Mouse (Mus musculus) liver, postnatal 0 days (tissue): Measurements from ENCODE around the gene Rac3. TPM values are rescaled to one million over a fixed set of nuclear protein-coding genes. Genes with fewer than 3 reads are reported as not detected.
A peak's percentile ranks its signal among the peaks of the same experiment; 100 is the strongest.

ENCODE experiments used
- ATAC-seq: fragments of 200-750 bp; cut with Nextera tagmentation; 2 replicates; pipeline ENCODE4 v1.8.0; 2017; ENCODE audit warnings: mild to moderate bottlenecking, moderate library complexity
- DNase-seq: peaks from one replicate; pipeline ENCODE4 v3.0.0-alpha.2; 2016
- H3K27ac ChIP-seq: fragments of 300-500 bp; sonication (generic); 2 replicates; pipeline ENCODE4 v1.5.1; 2014; ENCODE audit warnings: antibody characterized with exemption, moderate library complexity, mild to moderate bottlenecking, low read depth
- H3K27me3 ChIP-seq: fragments of 300-500 bp; sonication (generic); 2 replicates; pipeline ENCODE4 v1.6.1; 2014; ENCODE audit warnings: low read length, control low read depth, mixed read lengths; ENCODE audit not compliant: insufficient read depth
- H3K36me3 ChIP-seq: fragments of 300-500 bp; sonication (generic); replicated peaks from 2 replicates; pipeline ENCODE4 v1.6.1; 2014; ENCODE audit warnings: mild to moderate bottlenecking, control low read depth, low read length, moderate library complexity, mixed read lengths; ENCODE audit not compliant: insufficient read depth
- H3K4me1 ChIP-seq: fragments of 300-500 bp; sonication (generic); 2 replicates; pipeline ENCODE4 v1.6.1; 2014; ENCODE audit warnings: antibody characterized with exemption, mild to moderate bottlenecking, control low read depth; ENCODE audit not compliant: insufficient read depth
- H3K4me2 ChIP-seq: fragments of 300-500 bp; sonication (generic); 2 replicates; pipeline ENCODE4 v1.6.1; 2014; ENCODE audit warnings: low read depth, mild to moderate bottlenecking, low read length, moderate library complexity, mixed read lengths
- H3K4me3 ChIP-seq: fragments of 300-500 bp; sonication (generic); 2 replicates; pipeline ENCODE4 v1.5.1; 2014; ENCODE audit warnings: low read depth, low read length
- H3K9ac ChIP-seq: fragments of 300-500 bp; sonication (generic); replicated peaks from 2 replicates; pipeline ENCODE4 v1.6.1; 2014; ENCODE audit warnings: mild to moderate bottlenecking, moderate library complexity
- H3K9me3 ChIP-seq: fragments of 300-500 bp; sonication (generic); 2 replicates; pipeline ENCODE4 v1.6.1; 2016; ENCODE audit warnings: mild to moderate bottlenecking, control low read depth, low read length, mixed read lengths
- CTCF ChIP-seq: sonication (generic); IDR thresholded peaks from 2 replicates; pipeline ENCODE4 v1.5.1; 2016; ENCODE audit warnings: antibody characterized with exemption, low read depth
- EP300 ChIP-seq: IDR thresholded peaks from 2 replicates; pipeline ENCODE4 v1.6.1; 2016; ENCODE audit warnings: antibody characterized with exemption, low read depth, mild to moderate bottlenecking
- WGBS: fragments of 180-500 bp; shearing (Covaris S2); extraction: QIAGEN DNeasy Blood & Tissue Kit; methylation state at CpG from one replicate; pipeline ENCODE4 v1.1.7; 2014; ENCODE audit not compliant: insufficient replicate concordance; 5-methylcytosine and 5-hydroxymethylcytosine counted together
- polyA plus RNA-seq: library from polyadenylated mRNA; unstranded; fragments of >200 nt; fragmentation: Nextera tagmentation; extraction: Ambion mirVana; gene quantifications from 2 replicates; pipeline ENCODE4 v1.2.1, GENCODE M21; 2015

The Rac3 gene
- polyA plus RNA-seq, 1 experiment from 2014 or later = 0.36 TPM

DNA sequence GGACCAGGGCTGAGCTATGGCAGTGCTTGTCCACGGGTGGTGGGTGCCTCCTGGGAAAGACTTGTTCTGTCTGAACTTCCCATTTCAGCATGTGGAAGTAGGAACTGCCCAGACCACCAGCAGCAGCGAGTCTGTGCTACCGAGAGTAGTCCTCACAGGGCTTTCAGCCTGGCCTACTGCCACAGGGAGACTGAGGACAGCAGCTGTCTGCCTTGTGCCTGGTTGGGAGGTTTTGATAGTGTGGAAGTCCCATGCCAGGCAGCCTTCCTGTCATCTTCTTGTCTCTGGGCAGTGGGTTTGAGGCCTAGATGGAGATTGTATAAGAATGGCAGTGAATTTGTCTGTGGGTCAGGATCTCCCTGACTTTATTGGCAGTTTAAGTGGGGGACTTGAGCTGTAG lies 31.9 kb upstream of the Rac3 start:
- no peak overlapping the region for H3K4me2 ChIP-seq
- H3K36me3 ChIP-seq = peaks cover 34% of the 10 kb centered on the region
- no peak for DNase-seq
- H3K27ac ChIP-seq = no peak overlapping the region
- TF ChIP-seq CTCF (no peak), EP300 (no peak)
- peaks cover 11% of the 10 kb centered on the region; the same call in 1 of the 2 replicates for H3K4me1 ChIP-seq
- no peaks in the 10 kb centered on the region for H3K9me3 ChIP-seq
- 69% methylated on average over 3 of the region's 3 CpGs for WGBS
- no peak for ATAC-seq
- no peaks in the 10 kb centered on the region for H3K27me3 ChIP-seq
- H3K4me3 ChIP-seq = no peak overlapping the region
- no peak overlapping the region for H3K9ac ChIP-seq

DNA sequence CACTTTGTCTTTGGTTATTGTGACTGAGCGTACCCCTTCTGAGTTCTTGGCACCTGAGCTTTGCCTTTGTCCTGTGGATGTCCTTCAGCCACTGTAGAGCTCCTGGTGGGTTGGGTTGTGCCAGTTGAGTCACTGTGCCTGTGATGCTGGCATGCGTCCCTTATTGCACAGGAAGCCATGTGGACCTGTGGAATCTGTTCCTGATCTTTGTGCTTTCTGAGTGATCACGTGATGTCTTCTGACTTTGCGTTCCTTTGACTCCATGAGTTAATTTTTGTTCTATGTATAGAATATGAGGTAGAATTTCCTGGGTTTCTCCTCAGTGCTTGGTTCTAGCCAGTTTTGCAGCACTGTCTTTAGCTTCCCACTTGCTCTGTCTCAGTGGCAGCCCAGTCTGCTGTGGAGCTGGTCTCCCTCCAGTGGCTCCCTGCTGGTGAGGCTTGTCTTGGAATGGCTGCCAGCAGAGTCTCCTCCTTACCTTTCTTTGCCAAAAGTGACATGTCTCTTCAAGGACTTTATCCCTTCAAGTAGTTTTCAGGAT lies 28.7 kb upstream of the Rac3 start:
- TF ChIP-seq EP300 = no peak
- TF ChIP-seq CTCF = no peak
- 81% methylated on average over 4 of the region's 4 CpGs for WGBS
- Histone ChIP-seq H3K4me2 (no peak overlapping the region), H3K4me1 (no peaks in the 10 kb centered on the region), H3K36me3 (peaks cover 36% of the 10 kb centered on the region), H3K9me3 (no peaks in the 10 kb centered on the region), H3K4me3 (no peak overlapping the region), H3K9ac (no peak overlapping the region), H3K27me3 (no peaks in the 10 kb centered on the region), H3K27ac (no peak overlapping the region)
- ATAC-seq = no peak
- no peak for DNase-seq

DNA sequence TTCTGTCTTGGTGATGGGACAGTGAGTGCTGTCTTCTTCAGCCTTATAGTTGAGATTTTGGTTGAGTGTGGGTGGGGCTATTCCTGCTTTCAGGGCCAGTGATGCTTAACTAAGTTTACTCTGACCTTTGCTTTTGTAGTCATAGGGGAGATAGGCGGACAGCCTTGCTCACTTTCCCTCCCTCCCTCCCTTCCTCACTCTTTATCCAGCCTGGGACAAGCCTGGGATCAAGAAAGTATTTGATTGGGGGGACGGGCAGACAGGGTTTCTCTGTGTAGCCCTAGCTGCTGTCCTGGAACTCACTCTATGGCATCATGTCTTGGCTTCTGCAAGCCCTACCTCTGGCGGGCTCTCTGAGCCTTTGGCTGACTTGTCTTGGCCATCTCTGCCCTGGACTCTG lies 27.8 kb upstream of the Rac3 start:
- H3K4me3 ChIP-seq = no peak overlapping the region
- H3K4me2 ChIP-seq = no peak overlapping the region
- peaks cover 31% of the 10 kb centered on the region for H3K36me3 ChIP-seq
- WGBS = 69% methylated on average over 3 of the region's 3 CpGs
- H3K27ac ChIP-seq = no peak overlapping the region
- H3K9ac ChIP-seq = no peak overlapping the region
- ATAC-seq = no peak
- TF ChIP-seq EP300 (no peak), CTCF (no peak)
- H3K4me1 ChIP-seq = no peaks in the 10 kb centered on the region
- DNase-seq = no peak
- H3K27me3 ChIP-seq = no peaks in the 10 kb centered on the region
- H3K9me3 ChIP-seq = no peaks in the 10 kb centered on the region

DNA sequence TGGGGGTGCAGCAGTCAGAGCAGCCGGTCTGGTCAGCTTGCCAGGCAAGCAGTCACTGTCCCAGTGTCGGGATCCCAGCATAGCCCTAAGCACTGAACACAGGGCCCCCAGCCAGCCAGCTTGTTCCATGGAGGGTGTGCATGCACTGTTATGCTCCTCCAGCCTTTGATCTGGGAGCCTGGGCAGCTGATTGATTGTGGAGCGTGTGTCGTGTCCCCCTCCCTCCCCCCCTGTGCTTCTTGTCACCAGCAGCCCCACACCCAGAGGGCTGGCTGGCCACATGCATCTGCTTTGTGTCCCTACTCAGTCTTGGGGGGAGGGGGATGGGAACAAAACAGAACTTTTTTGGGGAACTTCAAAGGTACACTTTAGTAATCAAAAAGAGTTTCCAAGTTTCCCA lies 26.1 kb upstream of the Rac3 start:
- TF ChIP-seq CTCF = no peak
- no peak for TF ChIP-seq EP300
- Histone ChIP-seq H3K4me1 (no peaks in the 10 kb centered on the region), H3K27me3 (no peaks in the 10 kb centered on the region), H3K27ac (no peak overlapping the region), H3K9me3 (no peaks in the 10 kb centered on the region), H3K36me3 (peaks cover 19% of the 10 kb centered on the region), H3K9ac (no peak overlapping the region), H3K4me2 (no peak overlapping the region), H3K4me3 (no peak overlapping the region)
- no peak for DNase-seq
- 0 out of 2 replicates have a peak, but pooled peaks have one; percentile 36 for ATAC-seq
- 56% methylated on average over 4 of the region's 4 CpGs for WGBS

DNA sequence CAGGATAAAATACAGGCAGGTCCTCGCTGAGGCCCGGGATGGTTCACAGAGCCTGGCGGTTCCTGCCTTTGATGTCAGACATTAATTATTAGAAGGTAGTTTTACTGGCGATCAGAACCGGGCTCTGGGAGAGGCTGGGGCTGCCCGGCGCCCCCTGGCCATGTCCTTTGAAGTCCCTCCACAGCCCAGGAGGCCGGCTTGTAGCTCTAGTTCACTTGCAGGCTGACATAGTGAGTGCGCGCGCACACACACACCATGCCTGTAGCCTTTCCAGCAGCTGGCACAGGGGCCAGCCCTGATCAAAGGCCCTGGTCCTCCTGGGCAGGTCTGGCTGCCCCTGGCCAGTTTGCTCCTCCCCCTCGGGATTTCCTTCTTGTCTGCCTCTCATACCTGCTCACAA lies 25.6 kb upstream of the Rac3 start:
- ATAC-seq (no peak), DNase-seq (no peak)
- Histone ChIP-seq H3K4me3 (no peak overlapping the region), H3K9ac (no peak overlapping the region), H3K9me3 (no peaks in the 10 kb centered on the region), H3K4me1 (no peaks in the 10 kb centered on the region), H3K27me3 (no peaks in the 10 kb centered on the region), H3K4me2 (no peak overlapping the region), H3K27ac (no peak overlapping the region), H3K36me3 (peaks cover 15% of the 10 kb centered on the region)
- WGBS = 82% methylated on average over 12 of the region's 12 CpGs
- TF ChIP-seq EP300 (no peak), CTCF (no peak)

DNA sequence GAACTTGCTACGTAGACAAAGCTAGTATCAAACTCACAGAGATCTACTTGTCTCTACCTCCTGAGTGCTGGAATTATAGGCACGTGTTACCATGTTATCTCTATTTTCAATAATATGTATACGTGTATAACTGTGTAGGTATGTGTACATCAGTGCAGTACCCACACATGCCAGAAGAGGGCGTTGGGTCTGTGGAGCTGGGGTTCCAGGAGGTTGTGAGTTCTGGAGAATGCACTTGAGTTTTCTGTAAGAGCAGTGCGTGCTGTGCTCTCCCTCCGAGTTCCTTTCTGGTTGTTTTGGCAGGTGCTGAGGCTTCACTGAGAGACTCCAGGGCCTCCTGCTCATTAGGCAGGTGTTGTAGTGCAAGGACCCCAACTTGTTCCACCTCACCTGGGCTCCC lies 24.7 kb upstream of the Rac3 start:
- DNase-seq (no peak), ATAC-seq (no peak)
- Histone ChIP-seq H3K4me2 (no peak overlapping the region), H3K36me3 (peaks cover 15% of the 10 kb centered on the region), H3K9me3 (no peaks in the 10 kb centered on the region), H3K27me3 (no peaks in the 10 kb centered on the region), H3K4me3 (no peak overlapping the region), H3K27ac (no peak overlapping the region), H3K9ac (no peak overlapping the region), H3K4me1 (no peaks in the 10 kb centered on the region)
- TF ChIP-seq EP300 = no peak
- peak; percentile 56 for TF ChIP-seq CTCF
- 88% methylated on average over 6 of the region's 6 CpGs for WGBS

DNA sequence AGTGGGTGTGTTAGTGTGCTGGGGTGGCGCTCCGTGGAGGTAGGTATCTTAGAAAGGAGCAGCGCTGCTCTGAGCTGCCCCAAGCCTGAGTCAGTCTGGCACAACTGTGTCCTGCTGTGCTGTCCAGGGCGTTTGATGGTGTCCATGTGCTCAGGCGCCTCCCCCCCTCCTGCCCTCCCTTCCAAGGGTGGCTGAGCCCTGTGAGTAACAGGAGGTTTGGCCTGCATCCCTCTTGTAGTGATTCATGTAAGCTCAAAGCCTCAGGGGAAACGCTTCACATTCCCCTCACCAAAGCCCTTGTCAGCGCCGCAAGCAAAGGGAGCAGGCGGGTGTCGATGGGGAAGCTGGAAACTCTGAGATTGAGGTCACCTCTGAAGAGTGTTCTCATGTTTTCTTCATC lies 23.5 kb upstream of the Rac3 start:
- 82% methylated on average over 10 of the region's 10 CpGs for WGBS
- no peak overlapping the region for H3K27ac ChIP-seq
- ATAC-seq = no peak

More for the DNA sequence above, 23.5 kb upstream of the Rac3 start:
- no peaks in the 10 kb centered on the region for H3K4me1 ChIP-seq
- DNase-seq = no peak
- no peaks in the 10 kb centered on the region for H3K9me3 ChIP-seq
- no peak for TF ChIP-seq EP300
- no peaks in the 10 kb centered on the region for H3K27me3 ChIP-seq
- no peak overlapping the region for H3K4me2 ChIP-seq
- H3K36me3 ChIP-seq = peaks cover 18% of the 10 kb centered on the region
- H3K9ac ChIP-seq = no peak overlapping the region
- no peak overlapping the region for H3K4me3 ChIP-seq
